8 mouse cellular contexts compared by ENCODE assay signal in genomic region chr14:7791061-7791531, GRCm38 (mm10). TPM values are rescaled to one million over a fixed set of nuclear protein-coding genes. Genes with fewer than 3 reads are reported as not detected.
A peak's percentile ranks its signal among the peaks of the same experiment; 100 is the strongest.
DNase-seq lines count a peak whose midpoint lies in the region; ATAC-seq lines count a peak whose summit lies in the region.
"Had no signal": no experiment of that assay in that cellular context is flagged by ENCODE, and none has a peak within 500 bp of the region (broad histone marks: within the 10 kb centered on the region; RNA-seq: fewer than 3 reads in every experiment).

No protein-coding gene starts in this region.

- peak overlapping the region; percentile 41 for H3K4me3 ChIP-seq in lung, embryonic 16.5 days (ENCODE audit: low read length)
- peak overlapping the region; percentile 57 for H3K4me3 ChIP-seq in forebrain, embryonic 10.5 days
- H3K4me3 ChIP-seq in limb, embryonic 12.5 days (replicated peaks) = peak overlapping the region; percentile 45
- H3K4me3 ChIP-seq in stomach, embryonic 14.5 days (ENCODE audit: low read depth, low read length) = peak overlapping the region; percentile 22

- no peaks in the 10 kb centered on the region for H3K4me1 ChIP-seq in lung, embryonic 16.5 days (replicated peaks; ENCODE audit: control insufficient read depth, insufficient read depth, low read length)
- peaks cover 13% of the 10 kb centered on the region for H3K4me1 ChIP-seq in forebrain, embryonic 10.5 days
- H3K4me1 ChIP-seq in limb, embryonic 12.5 days (replicated peaks) = peaks cover 11% of the 10 kb centered on the region
- H3K4me1 ChIP-seq in stomach, embryonic 14.5 days (ENCODE audit: control insufficient read depth, insufficient read depth, low read length) = peaks cover 4% of the 10 kb centered on the region; the same call in 1 of the 2 replicates

- no peaks in the 10 kb centered on the region for H3K9me3 ChIP-seq in lung, embryonic 16.5 days (ENCODE audit: control insufficient read depth, low read length)
- no peaks in the 10 kb centered on the region for H3K9me3 ChIP-seq in forebrain, embryonic 10.5 days
- no peaks in the 10 kb centered on the region for H3K9me3 ChIP-seq in limb, embryonic 12.5 days
- no peaks in the 10 kb centered on the region for H3K9me3 ChIP-seq in stomach, embryonic 14.5 days (ENCODE audit: control insufficient read depth, low read depth, low read length)

- no peaks in the 10 kb centered on the region for H3K27me3 ChIP-seq in lung, embryonic 16.5 days (ENCODE audit: control insufficient read depth, insufficient read depth, low read depth, low read length)
- peaks cover 18% of the 10 kb centered on the region for H3K27me3 ChIP-seq in forebrain, embryonic 10.5 days (ENCODE audit: poor library complexity, severe bottlenecking)
- peaks cover 12% of the 10 kb centered on the region for H3K27me3 ChIP-seq in limb, embryonic 12.5 days
- no peaks in the 10 kb centered on the region for H3K27me3 ChIP-seq in stomach, embryonic 14.5 days (ENCODE audit: control insufficient read depth, insufficient read depth, low read length)

- no peaks in the 10 kb centered on the region for H3K36me3 ChIP-seq in lung, embryonic 16.5 days (ENCODE audit: control insufficient read depth, insufficient read depth, low read length)
- no peaks in the 10 kb centered on the region for H3K36me3 ChIP-seq in forebrain, embryonic 10.5 days (replicated peaks)
- no peaks in the 10 kb centered on the region for H3K36me3 ChIP-seq in limb, embryonic 12.5 days
- H3K36me3 ChIP-seq in stomach, embryonic 14.5 days (ENCODE audit: control insufficient read depth, insufficient read depth, low read length) = no peaks in the 10 kb centered on the region

- no peak for ATAC-seq in lung, embryonic 16.5 days (ENCODE audit: low read depth)
- ATAC-seq in limb, embryonic 12.5 days (ENCODE audit: insufficient number of reproducible peaks, insufficient read depth, low FRiP score, low TSS enrichment, low read depth) = no peak
- no peak for ATAC-seq in stomach, embryonic 14.5 days (ENCODE audit: insufficient number of reproducible peaks, insufficient read depth, low FRiP score, low read depth)

- peak overlapping the region; percentile 34 for H3K27ac ChIP-seq in lung, embryonic 16.5 days (ENCODE audit: low read length)
- H3K27ac ChIP-seq in forebrain, embryonic 10.5 days = peak overlapping the region; percentile 56
- no peak overlapping the region for H3K27ac ChIP-seq in limb, embryonic 12.5 days
- no peak overlapping the region for H3K27ac ChIP-seq in stomach, embryonic 14.5 days (ENCODE audit: low read length)

- DNase-seq in lung, postnatal 4 days = no peak
- no peak for DNase-seq in forebrain, embryonic 10.5 days (ENCODE audit: extremely low spot score, low spot score)
- DNase-seq in gastrocnemius, postnatal 4 days (ENCODE audit: low spot score in 2 of 2) = no peak
- DNase-seq in cerebellum, adult 8-10 months = no peak

- WGBS in lung, embryonic 16.5 days = 13% methylated on average over 19 of the region's 19 CpGs
- WGBS in forebrain, embryonic 10.5 days = 13% methylated on average over 19 of the region's 19 CpGs
- 14% methylated on average over 19 of the region's 19 CpGs for WGBS in limb, embryonic 12.5 days
- 13% methylated on average over 19 of the region's 19 CpGs for WGBS in stomach, embryonic 14.5 days

- no peak overlapping the region; the same call in 1 of the 2 replicates for H3K9ac ChIP-seq in lung, embryonic 16.5 days (ENCODE audit: low read length)
- H3K9ac ChIP-seq in limb, embryonic 12.5 days (replicated peaks) = no peak overlapping the region
- H3K9ac ChIP-seq in stomach, embryonic 14.5 days (replicated peaks; ENCODE audit: low read depth, low read length) = no peak overlapping the region

- peak overlapping the region; percentile 58 for H3K4me2 ChIP-seq in lung, embryonic 16.5 days (ENCODE audit: low read depth, low read length)
- H3K4me2 ChIP-seq in limb, embryonic 12.5 days = peak overlapping the region; percentile 81
- H3K4me2 ChIP-seq in stomach, embryonic 14.5 days (replicated peaks; ENCODE audit: low read depth, low read length) = peak overlapping the region; percentile 52

RNA-seq across cellular contexts. Expression of gene Gm26661, which starts 0.3 kb away (rescaled TPM):
- polyA plus RNA-seq in lung, embryonic 16.5 days (2015; fragmentation: Nextera tagmentation; extraction: Ambion mirVana) = not detected in 2 replicates
- polyA plus RNA-seq in forebrain, embryonic 10.5 days (2016; fragmentation: Nextera tagmentation; extraction: Ambion mirVana) = not detected in 2 replicates
- not detected in 2 replicates for polyA plus RNA-seq in limb, embryonic 12.5 days (2016; fragmentation: Nextera tagmentation; extraction: Ambion mirVana)
- not detected in 2 replicates for polyA plus RNA-seq in stomach, embryonic 14.5 days (2014; fragmentation: Nextera tagmentation; extraction: Ambion mirVana)
- total RNA-seq in gastrocnemius, postnatal 4 days (2021) = not detected
- total RNA-seq: adrenal gland, postnatal 10 days had no signal

RNA-seq across cellular contexts. Expression of gene Flnb, which starts 26.7 kb away (rescaled TPM):
- 15.2 and 16.0 TPM in 2 replicates for polyA plus RNA-seq in lung, embryonic 16.5 days (2015; fragmentation: Nextera tagmentation; extraction: Ambion mirVana)
- 22.9 and 24.2 TPM in 2 replicates for polyA plus RNA-seq in forebrain, embryonic 10.5 days (2016; fragmentation: Nextera tagmentation; extraction: Ambion mirVana)
- 56.7 and 61.9 TPM in 2 replicates for polyA plus RNA-seq in limb, embryonic 12.5 days (2016; fragmentation: Nextera tagmentation; extraction: Ambion mirVana)
- 23.7 and 26.2 TPM in 2 replicates for polyA plus RNA-seq in stomach, embryonic 14.5 days (2014; fragmentation: Nextera tagmentation; extraction: Ambion mirVana)
- 10 to 100 TPM; 48.6 to 48.8 TPM for total RNA-seq in gastrocnemius, postnatal 4 days (2021)

Comparison
In these comparisons a context has a peak if more than half of its experiments do, and no peak if none do; other contexts are left out.
1. H3K27ac ChIP-seq: peak in lung, embryonic 16.5 days (single experiment) and forebrain, embryonic 10.5 days (single experiment); none in limb, embryonic 12.5 days (single experiment) and stomach, embryonic 14.5 days (single experiment).
2. Peak in every context shown above with its lines, with median percentiles within 50 percentile points of each other: H3K4me2 ChIP-seq and H3K4me3 ChIP-seq.